Mouse (Mus musculus) myocyte (in vitro differentiated cells): ENCODE measurements around the gene Caskin2. TPM values are rescaled to one million over a fixed set of nuclear protein-coding genes. Genes with fewer than 3 reads are reported as not detected.

Source experiments
- H3K27me3 ChIP-seq: one replicate; pipeline ENCODE4 v1.6.1; 2011; ENCODE audit not compliant: control insufficient read depth, insufficient read depth, insufficient read length
- H3K36me3 ChIP-seq: one replicate; pipeline ENCODE4 v1.6.1; 2011; ENCODE audit not compliant: control insufficient read depth, insufficient read depth
- H3K4me2 ChIP-seq: one replicate; pipeline ENCODE4 v1.6.1; 2011; ENCODE audit warnings: low read depth, control low read depth
- H3K4me3 ChIP-seq: one replicate; pipeline ENCODE4 v1.5.1; 2011; ENCODE audit warnings: mild to moderate bottlenecking, control low read depth, moderate library complexity
- H3K79me2 ChIP-seq: one replicate; pipeline ENCODE4 v1.6.1; 2011; ENCODE audit not compliant: control insufficient read depth, insufficient read depth
- H3ac ChIP-seq: one replicate; pipeline ENCODE4 v1.6.1; 2011; ENCODE audit not compliant: control insufficient read depth, insufficient read length
- CEBPB ChIP-seq: IDR thresholded peaks from 2 replicates; pipeline ENCODE4 v1.6.1; 2011; ENCODE audit warnings: mild to moderate bottlenecking, moderate library complexity; ENCODE audit not compliant: poor library complexity, insufficient read depth, severe bottlenecking
- E2F4 ChIP-seq: IDR thresholded peaks from one replicate; pipeline ENCODE4 v1.6.1; 2011; ENCODE audit warnings: mild to moderate bottlenecking, control low read depth, moderate library complexity; ENCODE audit not compliant: insufficient read depth
- MAX ChIP-seq: IDR thresholded peaks from one replicate; pipeline ENCODE4 v1.6.1; 2011; ENCODE audit warnings: low read depth, mild to moderate bottlenecking, control low read depth
- MYOD1 ChIP-seq, 3 experiments: IDR thresholded peaks; one replicate each; pipeline ENCODE4 v1.6.1; 2011; ENCODE audit warnings: control low read depth in 2 of 3, low read depth in 2 of 3, mild to moderate bottlenecking in 2 of 3, moderate library complexity in 1 of 3; ENCODE audit not compliant: insufficient read length in 2 of 3, control insufficient read depth in 1 of 3
- MYOG ChIP-seq, 3 experiments: IDR thresholded peaks; one replicate each; pipeline ENCODE4 v1.6.1; 2011; ENCODE audit warnings: control low read depth in 2 of 3, low read depth in 2 of 3, mild to moderate bottlenecking in 2 of 3; ENCODE audit not compliant: insufficient read length in 2 of 3, control insufficient read depth in 1 of 3, insufficient read depth in 1 of 3
- POLR2A ChIP-seq: IDR thresholded peaks from one replicate; pipeline ENCODE4 v1.6.1; 2011; ENCODE audit warnings: low read depth, mild to moderate bottlenecking, control low read depth, moderate library complexity; ENCODE audit not compliant: insufficient read length
- POLR2AphosphoS2 ChIP-seq: IDR thresholded peaks from one replicate; pipeline ENCODE4 v1.6.1; 2011; ENCODE audit warnings: low read depth, control low read depth; ENCODE audit not compliant: insufficient read length
- REST ChIP-seq: IDR thresholded peaks from one replicate; pipeline ENCODE4 v1.6.1; 2011; ENCODE audit warnings: mild to moderate bottlenecking, control low read depth, moderate library complexity; ENCODE audit not compliant: insufficient read depth, insufficient read length
- SRF ChIP-seq: IDR thresholded peaks from one replicate; pipeline ENCODE4 v1.6.1; 2011; ENCODE audit warnings: low read depth; ENCODE audit not compliant: control insufficient read depth, insufficient read length
- TCF12 ChIP-seq: IDR thresholded peaks from one replicate; pipeline ENCODE4 v1.6.1; 2011; ENCODE audit warnings: mild to moderate bottlenecking, control low read depth; ENCODE audit not compliant: poor library complexity, insufficient read depth, severe bottlenecking
- TCF3 ChIP-seq: IDR thresholded peaks from one replicate; pipeline ENCODE4 v1.6.1; 2011; ENCODE audit warnings: low read depth, control low read depth; ENCODE audit not compliant: insufficient read length
- USF1 ChIP-seq: IDR thresholded peaks from one replicate; pipeline ENCODE4 v1.6.1; 2011; ENCODE audit warnings: low read depth, mild to moderate bottlenecking, control low read depth, moderate library complexity
- polyA plus RNA-seq: library from polyadenylated mRNA; unstranded; fragments of >200 nt; fragmentation: generic; extraction: Trizol; gene quantifications from one replicate; pipeline ENCODE4 v1.2.1, GENCODE M21; 2012; ENCODE audit warnings: missing spikeins

The Caskin2 gene
- polyA plus RNA-seq, 1 experiment: 8.0 TPM

- TF ChIP-seq E2F4 (no peak), POLR2AphosphoS2 (no peak), REST (no peak), POLR2A (no peak), TCF12 (no peak), USF1 (no peak), SRF (no peak), MYOD1 (IDR thresholded peaks at IDR 0.05; ENCODE audit: control insufficient read depth in 1 of 3, insufficient read length in 2 of 3, low read depth in 2 of 3) (no peak), MAX (no peak), MYOG (IDR thresholded peaks at IDR 0.05; ENCODE audit: control insufficient read depth in 1 of 3, insufficient read depth in 1 of 3, insufficient read length in 2 of 3, low read depth in 2 of 3) (no peak), TCF3 (no peak), CEBPB (no peak)
- H3K4me3 ChIP-seq: no peak overlapping the region
- H3K36me3 ChIP-seq: no peaks in the 10 kb centered on the region
- H3K79me2 ChIP-seq: no peaks in the 10 kb centered on the region
- no peaks in the 10 kb centered on the region for H3K27me3 ChIP-seq
- no peak overlapping the region for H3K4me2 ChIP-seq
- H3ac ChIP-seq: no peak overlapping the region
Measured at GRCm38 (mm10) chr11:115752653-115753052, 60.8 kb downstream of the Caskin2 start.

DNA sequence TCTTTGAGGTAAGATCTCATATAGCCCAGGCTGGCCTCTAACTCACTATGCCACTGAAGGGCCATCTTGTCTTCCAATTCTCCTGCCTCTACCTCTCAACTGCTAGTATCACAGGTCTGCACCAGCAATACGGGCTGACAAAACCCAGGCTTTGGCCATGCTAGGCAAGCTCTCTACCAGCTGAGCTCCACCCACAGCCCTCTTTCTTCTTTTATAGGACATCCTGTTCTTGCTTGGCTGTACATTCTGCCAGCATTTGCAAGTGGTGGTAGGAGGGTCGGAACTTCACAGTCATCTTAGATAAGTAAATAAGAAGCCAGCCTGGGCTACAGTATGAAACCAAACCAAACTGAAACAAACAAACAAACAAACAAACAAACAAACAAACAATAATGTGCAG, 61.7 kb downstream of the Caskin2 start:
- TF ChIP-seq MYOG (IDR thresholded peaks at IDR 0.05; ENCODE audit: control insufficient read depth in 1 of 3, insufficient read depth in 1 of 3, insufficient read length in 2 of 3, low read depth in 2 of 3): no peak
- no peak for TF ChIP-seq E2F4
- no peak for TF ChIP-seq POLR2AphosphoS2
- Histone ChIP-seq H3K79me2 (no peaks in the 10 kb centered on the region), H3K27me3 (no peaks in the 10 kb centered on the region), H3K4me2 (no peak overlapping the region), H3ac (no peak overlapping the region), H3K4me3 (no peak overlapping the region), H3K36me3 (no peaks in the 10 kb centered on the region)

GRCm38 (mm10) chr11:115749834-115750233, 63.6 kb downstream of the Caskin2 start:
- H3K4me3 ChIP-seq: no peak overlapping the region
- TF ChIP-seq CEBPB (no peak), POLR2AphosphoS2 (no peak), E2F4 (no peak), SRF (no peak), TCF3 (no peak), TCF12 (no peak), USF1 (no peak)
- H3ac ChIP-seq: no peak overlapping the region
- H3K27me3 ChIP-seq: no peaks in the 10 kb centered on the region
- H3K36me3 ChIP-seq: no peaks in the 10 kb centered on the region
- no peak overlapping the region for H3K4me2 ChIP-seq
- H3K79me2 ChIP-seq: no peaks in the 10 kb centered on the region

Other genes starting within 250 kb of the Caskin2 start
- 41.1 TPM for gene Nup85, start 249.2 kb downstream of the Caskin2 start, polyA plus RNA-seq
- gene Mrps7, start 209.7 kb downstream of the Caskin2 start, polyA plus RNA-seq: 61.5 TPM
- gene Gga3, start 209.6 kb downstream of the Caskin2 start, polyA plus RNA-seq: 16.4 TPM
- gene Mif4gd, start 200.7 kb downstream of the Caskin2 start, polyA plus RNA-seq: 17.5 TPM
- 13.9 TPM for gene Slc25a19, start 185.3 kb downstream of the Caskin2 start, polyA plus RNA-seq
- 71.2 TPM for gene Grb2, start 105.0 kb downstream of the Caskin2 start, polyA plus RNA-seq
- 19.6 TPM for gene Tmem94, start 48.2 kb downstream of the Caskin2 start, polyA plus RNA-seq
- gene Tsen54, start 1.1 kb upstream of the Caskin2 start, polyA plus RNA-seq: 15.6 TPM
- 0.43 TPM for gene Llgl2, start 10.4 kb upstream of the Caskin2 start, polyA plus RNA-seq
- 0.23 TPM for gene Myo15b, start 44.8 kb upstream of the Caskin2 start, polyA plus RNA-seq
- gene Smim5, start 86.3 kb upstream of the Caskin2 start, polyA plus RNA-seq: 49.4 TPM
- 7.8 TPM for gene Smim6, start 98.4 kb upstream of the Caskin2 start, polyA plus RNA-seq
- 84.9 TPM for gene Sap30bp, start 119.6 kb upstream of the Caskin2 start, polyA plus RNA-seq
- 13.1 TPM for gene Recql5, start 119.8 kb upstream of the Caskin2 start, polyA plus RNA-seq
- 1.2 TPM for gene Itgb4, start 161.1 kb upstream of the Caskin2 start, polyA plus RNA-seq
- gene Galk1, start 199.1 kb upstream of the Caskin2 start, polyA plus RNA-seq: 172 TPM
- 502 TPM for gene H3f3b, start 214.3 kb upstream of the Caskin2 start, polyA plus RNA-seq
- 15.3 TPM for gene Unk, start 216.7 kb upstream of the Caskin2 start, polyA plus RNA-seq